Mouse (Mus musculus) cerebellum, adult 9-11 months (tissue): ENCODE measurements around the gene Tnfsfm13.
"Not testable (repeated sequence)": the region's sequence is repeated elsewhere in the genome, so short reads cannot be mapped to it uniquely, and the experiment has no call there.

Source experiments
- DNase-seq: peaks from one replicate; pipeline ENCODE4 v3.0.0; 2022

Tnfsfm13 gene

GRCm38 (mm10) chr11:69695361-69696181 lies at the start of gene Tnfsfm13, which contains the start of gene Tnfsf12:
Tnfsfm13 (minus strand) TSS chr11:69696098.
Tnfsf12 (minus strand) TSS chr11:69695849.
- peak; percentile 78 for DNase-seq

DNA sequence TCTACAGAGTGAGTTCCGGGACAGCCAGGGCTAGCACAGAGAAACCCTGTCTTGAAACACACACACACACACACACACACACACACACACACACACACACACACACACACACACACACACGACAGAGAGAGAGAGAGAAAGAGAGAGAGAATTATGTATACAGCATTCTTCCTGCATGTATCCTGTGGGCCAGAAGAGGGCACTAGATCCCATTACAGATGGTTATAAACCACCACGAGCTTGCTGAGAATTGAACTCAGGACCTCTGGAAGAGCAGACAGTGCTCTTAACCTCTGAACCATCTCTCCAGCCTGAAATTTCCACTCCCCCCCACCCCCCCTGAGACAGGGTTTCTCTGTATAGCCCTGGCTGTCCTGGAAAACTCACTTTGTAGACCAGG lies 35.5 kb upstream of the Tnfsfm13 start:
- not testable (repeated sequence) for DNase-seq

- DNase-seq = peak; percentile 53
Observed at GRCm38 (mm10) chr11:69729063-69729462, 33.2 kb upstream of the Tnfsfm13 start.

- DNase-seq = no peak
Observed at GRCm38 (mm10) chr11:69725951-69726350, 30.1 kb upstream of the Tnfsfm13 start.

- no peak for DNase-seq
Observed at GRCm38 (mm10) chr11:69723074-69723473, 27.2 kb upstream of the Tnfsfm13 start.

- DNase-seq = no peak
Observed at GRCm38 (mm10) chr11:69720852-69721251, 25.0 kb upstream of the Tnfsfm13 start.

GRCm38 (mm10) chr11:69719423-69719822 lies 23.5 kb upstream of the Tnfsfm13 start:
- DNase-seq = no peak

DNA sequence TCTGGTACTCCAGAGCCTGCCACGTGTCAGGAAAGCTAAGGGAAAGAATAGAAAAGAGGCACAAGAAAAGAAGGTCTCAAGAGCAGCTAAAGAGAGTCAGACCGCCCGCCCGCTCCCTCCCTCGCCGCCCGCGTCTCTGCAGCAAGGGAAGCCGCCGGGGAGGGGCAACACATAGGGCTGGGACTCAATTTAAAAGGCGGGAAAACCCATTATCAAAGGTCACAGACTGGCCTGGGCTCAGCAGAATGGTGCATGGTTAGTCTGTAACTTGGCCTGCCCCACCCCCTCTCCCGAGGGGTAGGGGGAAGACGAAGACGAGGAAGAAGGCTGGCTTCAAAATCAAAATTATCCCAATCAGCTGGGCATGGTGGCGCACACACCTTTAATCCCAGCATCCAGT lies 22.8 kb upstream of the Tnfsfm13 start:
- DNase-seq = no peak

- DNase-seq = no peak
Observed at GRCm38 (mm10) chr11:69716953-69717352, 21.1 kb upstream of the Tnfsfm13 start.

DNA sequence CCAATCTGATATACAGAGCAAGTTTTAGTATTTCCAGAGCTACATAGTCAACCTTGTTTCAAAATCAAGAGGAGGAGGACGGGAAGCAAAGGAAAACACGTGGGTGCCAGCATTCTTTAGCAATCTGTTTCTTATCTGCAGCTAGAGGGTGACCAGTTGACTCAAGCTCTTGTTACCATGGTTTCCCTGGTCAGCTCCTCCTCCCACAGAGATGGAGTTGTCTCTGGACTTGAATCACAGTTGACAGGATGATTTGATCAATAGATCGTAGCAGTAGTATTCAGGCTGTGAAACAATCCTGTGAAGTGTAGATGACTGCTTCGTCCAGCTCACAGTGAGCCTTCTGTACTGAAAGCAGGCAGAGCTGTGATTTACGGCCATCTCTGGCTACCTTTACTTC lies 20.0 kb upstream of the Tnfsfm13 start:
- no peak for DNase-seq

DNA sequence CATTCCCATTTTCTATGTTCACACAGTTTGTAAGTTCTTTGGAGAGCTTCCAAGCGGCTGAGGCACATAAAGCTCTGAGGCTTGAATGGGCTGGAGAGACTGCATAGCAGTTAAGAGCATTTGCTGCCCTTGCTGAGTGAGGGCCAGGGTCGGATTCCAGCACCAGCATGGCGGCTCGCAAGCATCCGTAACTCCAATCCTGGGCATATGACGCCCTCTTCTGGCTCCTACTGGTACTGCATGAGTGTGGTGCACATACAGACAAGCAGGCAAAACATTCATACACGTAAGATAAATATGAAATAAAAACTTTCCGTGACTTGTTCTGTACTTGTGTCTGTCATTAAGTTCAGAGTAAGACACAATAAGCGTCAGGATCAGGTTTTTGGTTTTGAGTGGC lies 19.6 kb upstream of the Tnfsfm13 start:
- DNase-seq = no peak

- no peak for DNase-seq
Observed at GRCm38 (mm10) chr11:69714636-69715329, 18.9 kb upstream of the Tnfsfm13 start.

DNA sequence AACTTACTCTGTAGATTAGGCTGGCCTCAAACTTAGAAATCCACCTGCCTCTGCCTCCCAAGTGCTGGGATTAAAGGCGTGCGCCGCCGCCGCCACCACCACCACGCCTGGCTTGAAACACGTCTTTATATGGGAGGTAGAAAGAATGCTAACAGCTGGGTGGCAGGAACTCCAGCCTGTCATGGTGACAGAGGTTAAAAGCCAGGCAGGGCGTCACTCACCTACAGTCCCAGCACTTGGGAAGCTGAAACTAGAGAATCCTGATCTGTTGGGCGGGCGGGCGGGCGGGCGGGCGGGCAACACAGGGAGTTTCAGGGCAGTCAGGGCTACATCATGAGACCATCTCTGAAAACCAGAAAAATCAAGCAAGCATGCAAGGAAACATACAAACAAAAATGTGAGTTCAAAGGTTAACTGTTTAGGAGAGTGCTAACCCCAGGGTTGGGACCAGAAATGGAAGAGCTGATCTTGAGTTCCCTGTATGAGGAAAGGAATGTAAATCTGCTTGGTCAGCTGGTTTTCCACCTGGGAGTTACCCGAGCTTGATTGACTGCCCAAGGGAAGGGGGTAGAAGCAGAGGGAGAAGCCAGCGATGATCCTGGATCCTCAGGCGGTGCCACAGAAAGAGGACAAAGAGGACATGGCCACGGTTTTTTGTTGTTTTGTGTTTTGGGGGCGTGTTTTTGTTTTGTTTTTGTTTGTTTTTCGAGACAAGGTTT lies 17.2 kb upstream of the Tnfsfm13 start:
- DNase-seq = no peak

DNA sequence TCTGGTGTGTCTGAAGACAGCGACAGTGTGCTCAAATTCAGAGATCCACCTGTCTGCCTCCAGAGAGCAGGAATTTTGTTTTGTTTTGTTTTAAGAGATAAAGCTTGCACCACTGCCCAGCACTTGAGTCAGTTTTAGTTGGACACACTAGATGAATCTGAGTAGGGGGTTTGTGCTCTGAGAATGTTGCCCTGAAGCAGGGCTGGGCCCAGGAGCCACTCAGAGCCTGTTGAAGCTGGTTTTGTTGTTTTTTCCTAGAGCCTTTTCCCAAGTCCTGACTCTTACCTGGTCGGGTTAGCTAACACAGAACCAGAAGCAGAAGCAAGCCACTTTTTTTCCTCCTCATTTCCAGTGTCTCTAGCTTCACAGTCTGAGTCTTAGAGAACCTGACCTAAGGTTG lies 15.2 kb upstream of the Tnfsfm13 start:
- DNase-seq = no peak

DNA sequence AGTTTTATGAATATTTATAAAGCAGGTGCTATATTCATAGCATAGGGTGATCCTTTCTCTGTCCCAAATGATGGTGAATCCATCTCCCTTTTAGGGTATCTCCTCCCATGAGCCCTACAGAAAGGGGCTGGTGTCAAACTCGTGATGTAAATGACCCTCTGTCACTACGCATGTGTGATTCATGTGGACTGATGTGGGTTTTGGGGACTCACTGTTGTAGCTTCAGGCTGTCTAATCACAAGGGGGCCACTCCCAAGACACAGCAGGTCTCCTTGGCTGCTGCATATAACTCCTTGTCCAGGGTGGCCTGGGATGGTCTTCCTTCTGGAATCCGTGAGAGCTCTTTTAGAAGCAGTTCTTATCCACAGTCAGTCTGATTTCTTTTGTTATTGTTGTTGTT lies 14.6 kb upstream of the Tnfsfm13 start:
- DNase-seq = no peak

GRCm38 (mm10) chr11:69709554-69710446 lies 13.9 kb upstream of the Tnfsfm13 start:
- no peak for DNase-seq

- DNase-seq = peak; percentile 55
Observed at GRCm38 (mm10) chr11:69708614-69709265, 12.8 kb upstream of the Tnfsfm13 start.

DNA sequence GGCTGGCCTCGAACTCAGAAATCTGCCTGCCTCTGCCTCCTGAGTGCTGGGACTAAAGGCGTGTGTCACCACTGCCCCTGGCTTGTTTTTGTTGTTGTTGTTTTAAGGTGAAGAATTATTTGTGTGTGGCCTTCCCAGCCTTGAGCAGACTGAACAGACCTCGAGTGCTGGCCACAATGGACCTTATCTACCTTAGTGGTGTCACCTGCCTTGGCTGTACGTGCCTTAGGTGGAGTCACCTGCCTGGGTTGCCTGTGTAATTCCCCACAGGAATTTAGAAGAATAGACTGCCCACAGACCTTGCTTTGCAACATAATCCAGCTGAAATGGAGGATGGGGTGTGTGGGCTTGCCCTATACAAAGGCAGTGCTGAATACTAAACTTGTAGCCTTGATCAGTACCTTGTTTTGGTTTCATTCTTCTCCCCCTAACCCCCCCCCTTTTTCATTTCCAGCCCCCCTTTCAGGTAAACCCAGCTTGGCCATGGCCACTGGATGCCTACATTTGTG lies 12.0 kb upstream of the Tnfsfm13 start:
- no peak for DNase-seq

DNA sequence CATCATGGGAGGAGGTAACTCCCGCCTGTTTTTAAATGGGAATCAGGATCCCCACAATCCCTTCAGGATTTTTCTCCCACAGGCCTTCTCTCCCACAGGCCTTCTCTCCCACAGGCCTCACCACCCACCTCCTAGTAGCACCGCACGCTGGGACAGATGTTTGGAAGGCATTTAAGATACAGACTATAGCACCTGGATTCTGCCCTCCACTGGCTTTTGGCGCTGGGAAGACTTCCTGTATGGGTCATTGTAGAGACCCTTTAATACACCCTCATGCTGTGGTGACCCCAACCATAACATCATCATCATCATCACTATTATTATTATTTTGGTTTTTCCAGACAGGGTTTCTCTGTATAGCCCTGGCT lies 11.6 kb upstream of the Tnfsfm13 start:
- DNase-seq = peak; percentile 58

DNA sequence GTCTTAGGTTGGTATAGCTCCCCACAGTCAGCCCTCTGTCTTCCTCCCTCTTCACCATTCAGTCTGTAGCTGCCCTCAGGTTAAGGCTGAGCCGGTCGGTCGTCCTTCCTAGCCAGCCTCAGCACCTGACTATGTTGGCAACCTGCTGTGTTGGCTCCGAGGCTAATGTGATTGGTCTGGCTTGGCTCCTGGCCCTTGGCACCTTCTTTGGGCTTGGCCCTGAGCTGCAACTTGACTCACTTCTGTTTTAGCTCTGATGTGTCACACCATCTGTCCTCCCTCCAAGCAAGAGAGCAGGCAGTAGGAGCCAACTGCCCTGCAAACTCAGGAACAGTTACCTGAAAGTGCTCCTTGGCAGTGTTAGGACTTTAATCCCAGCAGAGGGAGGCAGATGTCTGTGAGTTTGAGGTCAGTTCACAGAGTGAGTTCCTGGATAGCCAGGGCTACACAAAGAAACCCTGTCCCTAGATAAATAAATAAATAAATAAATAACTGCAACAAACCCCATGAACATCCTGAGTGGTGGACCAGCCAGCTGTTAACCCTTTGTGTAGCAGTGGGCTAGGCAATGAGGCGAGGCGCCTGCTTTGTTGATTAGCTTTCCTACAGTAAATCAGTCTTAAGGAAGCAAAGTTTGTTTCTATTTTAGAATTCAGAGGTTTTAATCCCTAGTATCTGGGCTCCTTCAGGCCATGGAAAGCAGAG lies 11.0 kb upstream of the Tnfsfm13 start:
- DNase-seq = peak; percentile 98

GRCm38 (mm10) chr11:69704613-69705010 lies 8.7 kb upstream of the Tnfsfm13 start:
- DNase-seq = no peak
